Mouse (Mus musculus) stomach, embryonic 15.5 days (tissue): ENCODE measurements at regions not wholly inside any gene's neighbourhood (a gene's known extent, or its start where the extent isn't known, plus 50 kb on each side); places are given as distances from the start of the nearest gene placed in this dataset.

Source experiments
- ATAC-seq: fragments of 200-750 bp; cut with Nextera tagmentation; 2 replicates; pipeline ENCODE4 v1.8.0; 2017; ENCODE audit warnings: low read depth, moderate number of reproducible peaks, moderate TSS enrichment; ENCODE audit not compliant: insufficient read depth, low FRiP score
- H3K27ac ChIP-seq: fragments of 300-500 bp; sonication (generic); 2 replicates; pipeline ENCODE4 v1.5.1; 2015; ENCODE audit warnings: mild to moderate bottlenecking, inconsistent platforms
- H3K27me3 ChIP-seq: fragments of 300-500 bp; sonication (generic); replicated peaks from 2 replicates; pipeline ENCODE4 v1.6.1; 2015; ENCODE audit warnings: inconsistent platforms
- H3K36me3 ChIP-seq: fragments of 300-500 bp; sonication (generic); 2 replicates; pipeline ENCODE4 v1.6.1; 2015; ENCODE audit warnings: inconsistent platforms
- H3K4me1 ChIP-seq: fragments of 300-500 bp; sonication (generic); 2 replicates; pipeline ENCODE4 v1.6.1; 2015; ENCODE audit warnings: inconsistent platforms
- H3K4me2 ChIP-seq: fragments of 300-500 bp; sonication (generic); 2 replicates; pipeline ENCODE4 v1.6.1; 2015; ENCODE audit warnings: mild to moderate bottlenecking, inconsistent platforms
- H3K4me3 ChIP-seq: fragments of 300-500 bp; sonication (generic); replicated peaks from 2 replicates; pipeline ENCODE4 v1.5.1; 2015; ENCODE audit warnings: inconsistent platforms
- H3K9ac ChIP-seq: fragments of 300-500 bp; sonication (generic); 2 replicates; pipeline ENCODE4 v1.6.1; 2015; ENCODE audit warnings: inconsistent platforms
- H3K9me3 ChIP-seq: fragments of 300-500 bp; sonication (generic); 2 replicates; pipeline ENCODE4 v1.6.1; 2016; ENCODE audit warnings: inconsistent platforms
- WGBS: fragments of 180-500 bp; shearing (Covaris S2); methylation state at CpG from one replicate; pipeline ENCODE4 v1.1.7; 2015; 5-methylcytosine and 5-hydroxymethylcytosine counted together

GRCm38 (mm10) chr6:143665374-143665773 is 498.4 kb downstream of the Etnk1 start:
- Histone ChIP-seq H3K4me3 (no peak overlapping the region), H3K9me3 (no peaks in the 10 kb centered on the region), H3K36me3 (no peaks in the 10 kb centered on the region), H3K27me3 (no peaks in the 10 kb centered on the region), H3K9ac (no peak overlapping the region), H3K4me2 (no peak overlapping the region), H3K4me1 (no peaks in the 10 kb centered on the region), H3K27ac (no peak overlapping the region)
- no peak for ATAC-seq
- WGBS: 82% methylated on average over 12 of the region's 12 CpGs

- Histone ChIP-seq H3K4me3 (no peak overlapping the region), H3K4me2 (no peak overlapping the region), H3K9me3 (no peaks in the 10 kb centered on the region), H3K9ac (no peak overlapping the region), H3K4me1 (no peaks in the 10 kb centered on the region), H3K27me3 (no peaks in the 10 kb centered on the region), H3K36me3 (no peaks in the 10 kb centered on the region), H3K27ac (no peak overlapping the region)
- no peak for ATAC-seq
- WGBS: 72% methylated on average over 4 of the region's 4 CpGs
Observed at GRCm38 (mm10) chr6:143668551-143668950, 501.5 kb downstream of the Etnk1 start.

GRCm38 (mm10) chr6:143669446-143670130 is 502.6 kb downstream of the Etnk1 start:
- H3K4me2 ChIP-seq: no peak overlapping the region
- H3K27ac ChIP-seq: no peak overlapping the region
- H3K9ac ChIP-seq: no peak overlapping the region
- 75% methylated on average over 3 of the region's 3 CpGs for WGBS
- H3K4me1 ChIP-seq: no peaks in the 10 kb centered on the region
- no peak overlapping the region for H3K4me3 ChIP-seq
- H3K36me3 ChIP-seq: no peaks in the 10 kb centered on the region
- no peaks in the 10 kb centered on the region for H3K9me3 ChIP-seq
- no peak for ATAC-seq
- no peaks in the 10 kb centered on the region for H3K27me3 ChIP-seq

GRCm38 (mm10) chr6:143690131-143690530 is 523.1 kb downstream of the Etnk1 start:
- H3K27me3 ChIP-seq: no peaks in the 10 kb centered on the region
- ATAC-seq: no peak
- no peaks in the 10 kb centered on the region for H3K4me1 ChIP-seq
- 84% methylated on average over 9 of the region's 9 CpGs for WGBS
- H3K27ac ChIP-seq: no peak overlapping the region
- no peaks in the 10 kb centered on the region for H3K9me3 ChIP-seq
- no peak overlapping the region for H3K4me3 ChIP-seq
- no peak overlapping the region for H3K9ac ChIP-seq
- H3K4me2 ChIP-seq: no peak overlapping the region
- H3K36me3 ChIP-seq: no peaks in the 10 kb centered on the region

- Histone ChIP-seq H3K27me3 (no peaks in the 10 kb centered on the region), H3K4me3 (no peak overlapping the region), H3K4me1 (no peaks in the 10 kb centered on the region), H3K9me3 (no peaks in the 10 kb centered on the region), H3K36me3 (no peaks in the 10 kb centered on the region), H3K27ac (no peak overlapping the region), H3K4me2 (no peak overlapping the region), H3K9ac (no peak overlapping the region)
- no peak for ATAC-seq
- 56% methylated on average over 6 of the region's 6 CpGs for WGBS
Observed at GRCm38 (mm10) chr6:143690866-143691265, 523.8 kb downstream of the Etnk1 start.

GRCm38 (mm10) chr6:143697997-143698396 is 531.0 kb downstream of the Etnk1 start:
- 50% methylated on average over 6 of the region's 6 CpGs for WGBS
- H3K36me3 ChIP-seq: no peaks in the 10 kb centered on the region

GRCm38 (mm10) chr6:143703984-143704383 is 537.0 kb downstream of the Etnk1 start:
- no peak overlapping the region for H3K27ac ChIP-seq
- ATAC-seq: no peak
- no peak overlapping the region for H3K4me3 ChIP-seq
- 86% methylated on average over 8 of the region's 8 CpGs for WGBS
- no peaks in the 10 kb centered on the region for H3K36me3 ChIP-seq
- H3K4me2 ChIP-seq: no peak overlapping the region
- no peaks in the 10 kb centered on the region for H3K9me3 ChIP-seq
- no peak overlapping the region for H3K9ac ChIP-seq
- H3K27me3 ChIP-seq: no peaks in the 10 kb centered on the region
- no peaks in the 10 kb centered on the region for H3K4me1 ChIP-seq

More at GRCm38 (mm10) chr6:143697997-143698396, 531.0 kb downstream of the Etnk1 start:
- no peaks in the 10 kb centered on the region for H3K4me1 ChIP-seq
- no peak overlapping the region for H3K27ac ChIP-seq
- ATAC-seq: no peak
- no peaks in the 10 kb centered on the region for H3K9me3 ChIP-seq
- H3K9ac ChIP-seq: no peak overlapping the region
- H3K4me2 ChIP-seq: no peak overlapping the region
- H3K4me3 ChIP-seq: no peak overlapping the region
- no peaks in the 10 kb centered on the region for H3K27me3 ChIP-seq

GRCm38 (mm10) chr6:143706451-143706850 is 539.4 kb downstream of the Etnk1 start:
- ATAC-seq: no peak
- Histone ChIP-seq H3K4me1 (no peaks in the 10 kb centered on the region), H3K4me2 (no peak overlapping the region), H3K9ac (no peak overlapping the region), H3K4me3 (no peak overlapping the region), H3K27ac (no peak overlapping the region), H3K36me3 (no peaks in the 10 kb centered on the region), H3K27me3 (no peaks in the 10 kb centered on the region), H3K9me3 (no peaks in the 10 kb centered on the region)
- WGBS: 50% methylated on average over 10 of the region's 10 CpGs

- Histone ChIP-seq H3K9ac (no peak overlapping the region), H3K27ac (no peak overlapping the region), H3K4me2 (peak overlapping the region; percentile 14; the same call in 1 of the 2 replicates), H3K4me3 (no peak overlapping the region), H3K4me1 (no peaks in the 10 kb centered on the region), H3K9me3 (no peaks in the 10 kb centered on the region), H3K36me3 (no peaks in the 10 kb centered on the region), H3K27me3 (no peaks in the 10 kb centered on the region)
- ATAC-seq: no peak
- WGBS: 53% methylated on average over 10 of the region's 10 CpGs
Observed at GRCm38 (mm10) chr6:143714461-143714860, 547.4 kb downstream of the Etnk1 start.

GRCm38 (mm10) chr6:143750074-143750473 is 583.1 kb downstream of the Etnk1 start:
- no peaks in the 10 kb centered on the region for H3K27me3 ChIP-seq
- H3K27ac ChIP-seq: no peak overlapping the region
- no peaks in the 10 kb centered on the region for H3K9me3 ChIP-seq
- no peaks in the 10 kb centered on the region for H3K4me1 ChIP-seq
- H3K36me3 ChIP-seq: no peaks in the 10 kb centered on the region
- no peak for ATAC-seq
- no peak overlapping the region for H3K9ac ChIP-seq
- H3K4me2 ChIP-seq: no peak overlapping the region
- no peak overlapping the region for H3K4me3 ChIP-seq

- Histone ChIP-seq H3K36me3 (no peaks in the 10 kb centered on the region), H3K4me3 (peak overlapping the region; percentile 21), H3K4me1 (no peaks in the 10 kb centered on the region), H3K4me2 (peak overlapping the region; percentile 40), H3K27me3 (no peaks in the 10 kb centered on the region), H3K27ac (peak overlapping the region; percentile 72), H3K9me3 (no peaks in the 10 kb centered on the region), H3K9ac (no peak overlapping the region)
- WGBS: 47% methylated on average over 14 of the region's 14 CpGs
- ATAC-seq: peak; percentile 92
Observed at GRCm38 (mm10) chr6:143751076-143752070, 584.4 kb downstream of the Etnk1 start.

GRCm38 (mm10) chr6:143757462-143757861 is 590.4 kb downstream of the Etnk1 start:
- ATAC-seq: no peak
- Histone ChIP-seq H3K4me2 (no peak overlapping the region), H3K36me3 (no peaks in the 10 kb centered on the region), H3K27ac (no peak overlapping the region), H3K4me1 (no peaks in the 10 kb centered on the region), H3K4me3 (no peak overlapping the region), H3K27me3 (no peaks in the 10 kb centered on the region), H3K9ac (no peak overlapping the region), H3K9me3 (no peaks in the 10 kb centered on the region)
- WGBS: 60% methylated on average over 3 of the region's 3 CpGs
